Mouse (Mus musculus): ENCODE results near the gene Nlrp10.
A peak's percentile ranks its signal among the peaks of the same experiment; 100 is the strongest.

The Nlrp10 gene

GRCm38 (mm10) chr7:108929726-108930393 lies at the start of gene Nlrp10:
Gene Nlrp10 (minus strand): TSS chr7:108930178.
- DNase-seq (ENCODE audit: extremely low spot score) = no peak

GRCm38 (mm10) chr7:108972273-108972672 lies 42.3 kb upstream of the Nlrp10 start:
- no peak for DNase-seq (ENCODE audit: extremely low spot score)

GRCm38 (mm10) chr7:108968201-108968600 lies 38.2 kb upstream of the Nlrp10 start:
- no peak for DNase-seq (ENCODE audit: extremely low spot score)

GRCm38 (mm10) chr7:108966742-108967362 lies 36.9 kb upstream of the Nlrp10 start:
- peak; percentile 61 for DNase-seq (ENCODE audit: extremely low spot score)

GRCm38 (mm10) chr7:108965968-108966367 lies 36.0 kb upstream of the Nlrp10 start:
- DNase-seq (ENCODE audit: extremely low spot score) = no peak

GRCm38 (mm10) chr7:108957734-108958133 lies 27.8 kb upstream of the Nlrp10 start:
- no peak for DNase-seq (ENCODE audit: extremely low spot score)

- peak; percentile 35 for DNase-seq (ENCODE audit: extremely low spot score)
Observed at GRCm38 (mm10) chr7:108954185-108954584, 24.2 kb upstream of the Nlrp10 start.

GRCm38 (mm10) chr7:108952801-108953200 lies 22.8 kb upstream of the Nlrp10 start:
- no peak for DNase-seq (ENCODE audit: extremely low spot score)

- peak; percentile 50 for DNase-seq (ENCODE audit: extremely low spot score)
Observed at GRCm38 (mm10) chr7:108950762-108951331, 20.9 kb upstream of the Nlrp10 start.

- peak; percentile 45 for DNase-seq (ENCODE audit: extremely low spot score)
Observed at GRCm38 (mm10) chr7:108950312-108950761, 20.4 kb upstream of the Nlrp10 start, which contains the start of gene Tub. Gene Tub (plus strand): TSS chr7:108950338.

GRCm38 (mm10) chr7:108949301-108949700 lies 19.3 kb upstream of the Nlrp10 start:
- no peak for DNase-seq (ENCODE audit: extremely low spot score)

GRCm38 (mm10) chr7:108948611-108949010 lies 18.6 kb upstream of the Nlrp10 start:
- DNase-seq (ENCODE audit: extremely low spot score) = no peak

- DNase-seq (ENCODE audit: extremely low spot score) = peak; percentile 68
Observed at GRCm38 (mm10) chr7:108944002-108944401, 14.0 kb upstream of the Nlrp10 start.

GRCm38 (mm10) chr7:108941466-108941865 lies 11.5 kb upstream of the Nlrp10 start:
- no peak for DNase-seq (ENCODE audit: extremely low spot score)

GRCm38 (mm10) chr7:108936591-108936990 lies 6.6 kb upstream of the Nlrp10 start:
- no peak for DNase-seq (ENCODE audit: extremely low spot score)

- DNase-seq (ENCODE audit: extremely low spot score) = no peak
Observed at GRCm38 (mm10) chr7:108935411-108935810, 5.4 kb upstream of the Nlrp10 start.

- no peak for DNase-seq (ENCODE audit: extremely low spot score)
Observed at GRCm38 (mm10) chr7:108934836-108935235, 4.9 kb upstream of the Nlrp10 start.

GRCm38 (mm10) chr7:108933794-108934731 lies 4.1 kb upstream of the Nlrp10 start, which contains the start of gene Eif3f:
Gene Eif3f (plus strand): TSS chr7:108934417.
- DNase-seq (ENCODE audit: extremely low spot score) = peak; percentile 94

GRCm38 (mm10) chr7:108928280-108929188 lies 1.4 kb downstream of the Nlrp10 start:
- no peak for DNase-seq (ENCODE audit: extremely low spot score)

- no peak for DNase-seq (ENCODE audit: extremely low spot score)
Observed at GRCm38 (mm10) chr7:108927043-108927442, 2.9 kb downstream of the Nlrp10 start.

GRCm38 (mm10) chr7:108903969-108904368 lies 26.0 kb downstream of the Nlrp10 start:
- DNase-seq (ENCODE audit: extremely low spot score) = no peak
